Mouse (Mus musculus) lung, adult 18-20 months (tissue): Measurements from ENCODE around the gene Chst8.

Source experiments
- DNase-seq, 2 experiments: peaks; one replicate each; pipeline ENCODE4 v3.0.0; 2022; ENCODE audit warnings: mixed read lengths in 2 of 2

Gene Chst8

DNA sequence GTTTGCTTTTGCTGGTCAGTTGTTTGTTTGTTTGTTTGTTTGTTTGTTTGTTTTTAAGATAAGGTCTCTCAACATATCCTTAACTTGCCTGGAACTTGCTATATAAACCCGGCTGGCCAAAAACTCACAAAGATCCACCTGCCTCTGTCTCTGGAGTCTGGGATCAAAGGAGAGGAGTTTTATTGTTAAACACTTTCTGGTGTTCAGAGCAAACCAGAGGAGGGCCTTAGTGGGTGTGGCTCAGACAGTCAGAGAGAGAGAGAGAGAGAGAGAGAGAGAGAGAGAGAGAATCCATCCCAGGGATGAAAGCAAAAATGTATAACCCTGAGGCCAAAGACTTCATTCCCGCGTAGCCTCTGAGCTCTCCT, 13.1 kb downstream of the Chst8 start:
- DNase-seq, result no peak

GRCm38 (mm10) chr7:34798441-34799403, 13.8 kb downstream of the Chst8 start:
- DNase-seq, result no peak

DNA sequence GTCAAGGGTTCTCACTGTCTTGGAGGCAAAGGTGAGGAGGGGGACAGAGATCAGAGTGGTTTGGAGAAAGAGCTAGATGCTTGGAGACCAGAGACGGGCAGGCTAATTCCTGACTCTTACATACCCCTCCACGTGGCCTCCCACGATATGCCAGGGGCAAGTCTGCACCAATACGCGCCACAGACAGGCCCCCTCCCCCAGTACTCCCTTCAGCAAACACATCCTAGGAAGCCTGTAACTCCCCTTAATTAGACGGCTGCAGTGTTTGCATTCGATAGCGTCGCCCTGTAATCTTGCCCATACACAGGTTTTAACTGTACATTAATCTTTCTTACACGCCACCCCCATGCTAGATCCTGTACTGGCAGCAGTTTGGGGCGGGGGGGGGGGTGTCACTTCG, 14.5 kb downstream of the Chst8 start:
- DNase-seq, result no peak

DNA sequence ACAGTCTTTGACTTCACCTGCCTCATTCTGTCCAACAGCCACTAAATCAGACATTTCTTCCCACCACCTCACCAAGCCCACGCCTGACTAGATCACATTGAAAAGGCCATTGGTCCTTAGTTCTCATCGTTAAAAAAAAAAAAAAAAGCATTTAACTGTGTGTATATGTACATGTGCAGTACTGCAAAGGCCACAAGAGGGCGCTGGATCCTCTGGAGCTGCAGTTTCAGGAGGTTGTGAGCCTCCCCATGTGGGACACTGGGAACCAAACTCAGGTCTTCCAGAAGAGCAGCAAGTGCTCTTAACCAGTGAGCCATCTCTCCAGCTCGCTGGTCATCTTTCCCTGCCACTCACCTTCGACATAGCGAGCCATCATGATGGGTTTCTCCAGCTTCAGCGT, 22.1 kb downstream of the Chst8 start:
- DNase-seq, result no peak

- no peak for DNase-seq
Observed at GRCm38 (mm10) chr7:34787171-34787570, 25.3 kb downstream of the Chst8 start.

DNA sequence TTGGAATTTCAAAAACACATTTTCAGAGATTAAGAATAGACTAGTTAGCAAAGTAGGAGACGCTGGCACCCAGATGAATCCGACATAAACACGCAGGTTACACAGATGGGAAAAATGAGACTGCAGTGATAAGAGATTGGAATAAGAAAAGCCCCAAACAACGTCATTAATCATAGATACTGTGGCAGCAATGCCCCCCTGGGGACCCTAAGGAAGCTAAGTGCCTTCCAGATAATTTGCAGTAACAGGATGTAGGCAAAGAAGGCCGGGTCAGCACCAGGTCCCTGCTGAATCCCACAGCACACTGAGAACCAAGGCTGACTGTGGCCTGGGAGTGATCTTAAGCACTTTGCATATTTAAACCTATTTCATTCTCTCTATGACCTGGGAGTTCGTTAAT, 27.5 kb downstream of the Chst8 start:
- no peak for DNase-seq

GRCm38 (mm10) chr7:34784469-34784868, 28.0 kb downstream of the Chst8 start:
- DNase-seq, result no peak

- no peak for DNase-seq
Observed at GRCm38 (mm10) chr7:34781988-34782387, 30.5 kb downstream of the Chst8 start.

DNA sequence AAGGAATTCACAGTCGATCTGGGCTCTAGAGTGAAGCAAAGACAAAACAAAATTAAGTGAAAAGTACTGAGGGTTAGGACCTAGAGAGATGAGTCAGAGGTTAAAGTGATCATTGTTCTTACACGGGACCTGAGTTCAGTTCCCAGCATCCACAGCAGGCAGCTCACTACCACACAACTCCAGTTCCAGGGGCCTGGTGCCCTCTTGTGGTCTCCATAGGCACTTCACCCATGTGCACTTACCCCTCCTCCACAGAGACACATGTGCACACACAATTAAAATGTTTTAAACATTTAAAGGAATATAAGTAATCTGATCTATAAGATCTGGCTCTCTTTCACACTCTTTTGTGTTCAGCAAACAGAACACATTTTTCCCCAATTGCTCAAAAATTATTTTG, 31.3 kb downstream of the Chst8 start:
- no peak for DNase-seq

DNA sequence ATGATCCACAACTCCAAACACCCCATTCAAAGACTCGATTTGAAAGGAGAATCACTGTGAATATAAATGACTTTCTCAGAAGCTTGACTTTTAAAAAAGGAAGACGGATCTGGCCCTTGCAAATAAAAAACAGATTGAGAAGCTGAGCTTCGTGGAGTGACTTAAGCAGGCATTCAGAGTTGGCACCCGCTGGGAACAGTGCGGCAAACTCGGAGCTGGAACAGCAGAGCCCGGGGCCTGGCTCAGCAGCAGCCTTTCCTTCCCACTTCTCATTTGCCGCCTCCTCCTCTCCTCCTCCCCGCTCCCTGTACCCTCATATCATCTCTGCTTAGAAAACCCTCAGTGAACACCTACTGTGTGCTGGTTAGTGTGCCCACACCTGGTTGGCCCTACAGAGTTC, 34.1 kb downstream of the Chst8 start:
- DNase-seq, result no peak

DNA sequence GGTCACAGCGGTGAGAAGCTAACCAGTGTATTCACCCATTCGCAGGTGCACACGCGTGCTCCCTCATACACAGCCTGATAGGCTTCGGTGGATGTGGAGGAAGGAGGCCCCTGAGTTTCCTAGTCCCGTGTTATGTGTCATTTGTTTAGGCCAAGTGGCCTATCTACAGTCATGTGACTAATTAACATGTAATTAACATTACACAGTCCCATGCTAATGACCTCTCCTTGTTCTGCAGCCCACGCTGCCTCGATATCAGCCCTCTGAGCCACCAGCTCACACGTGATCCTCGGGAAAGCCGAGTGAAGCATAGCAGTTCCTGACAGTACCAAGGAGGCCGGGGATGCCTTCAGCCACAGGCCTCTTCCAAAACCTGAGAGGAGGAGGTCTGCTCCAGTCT, 36.9 kb downstream of the Chst8 start:
- DNase-seq, result no peak

GRCm38 (mm10) chr7:34774947-34775346, 37.6 kb downstream of the Chst8 start:
- DNase-seq, result no peak

- DNase-seq, result no peak
Observed at GRCm38 (mm10) chr7:34774020-34774419, 38.5 kb downstream of the Chst8 start.

- no peak for DNase-seq
Observed at GRCm38 (mm10) chr7:34773309-34773708, 39.2 kb downstream of the Chst8 start.

DNA sequence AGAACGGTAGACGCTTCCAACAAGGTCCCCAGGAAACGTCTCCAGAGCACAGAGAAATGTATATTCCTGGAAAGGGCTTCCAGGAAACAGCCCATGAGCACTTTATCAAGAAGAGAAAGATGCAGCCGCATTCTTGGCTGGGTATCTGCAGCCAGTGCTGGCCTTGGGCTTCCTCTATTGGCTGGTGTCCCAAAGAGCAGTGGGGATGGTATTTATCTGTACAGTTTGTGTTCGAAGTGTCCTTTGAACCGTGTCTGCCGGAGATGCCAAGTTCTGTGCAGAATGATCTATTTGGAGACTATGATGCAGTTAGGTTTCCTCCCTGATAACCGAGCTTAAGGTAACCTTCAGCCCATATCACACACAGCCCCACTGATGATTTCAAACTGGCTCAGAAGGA, 43.0 kb downstream of the Chst8 start:
- no peak for DNase-seq

- no peak for DNase-seq
Observed at GRCm38 (mm10) chr7:34764250-34765148, 48.0 kb downstream of the Chst8 start.

- no peak for DNase-seq
Observed at GRCm38 (mm10) chr7:34759378-34759822, 53.1 kb downstream of the Chst8 start.

DNA sequence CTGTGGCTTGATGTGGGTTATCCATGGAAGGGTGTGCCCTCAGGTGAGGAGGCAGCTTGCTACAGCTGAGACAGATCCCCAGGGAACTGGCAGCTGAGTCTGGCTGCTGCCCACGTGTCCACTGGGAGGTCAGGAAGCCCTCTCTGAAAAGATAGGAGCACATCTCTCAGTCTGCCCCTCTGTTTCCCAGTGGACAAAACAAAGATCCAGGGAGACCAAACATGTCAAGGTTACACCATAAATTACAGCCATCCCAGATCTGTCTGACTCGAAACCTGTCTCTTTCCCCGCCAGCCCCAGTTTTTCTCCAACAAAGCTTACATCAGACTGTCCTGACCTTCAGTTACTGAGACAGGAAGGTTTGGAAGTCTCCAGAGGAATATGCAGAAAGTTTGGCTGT, 53.8 kb downstream of the Chst8 start:
- DNase-seq, result no peak

DNA sequence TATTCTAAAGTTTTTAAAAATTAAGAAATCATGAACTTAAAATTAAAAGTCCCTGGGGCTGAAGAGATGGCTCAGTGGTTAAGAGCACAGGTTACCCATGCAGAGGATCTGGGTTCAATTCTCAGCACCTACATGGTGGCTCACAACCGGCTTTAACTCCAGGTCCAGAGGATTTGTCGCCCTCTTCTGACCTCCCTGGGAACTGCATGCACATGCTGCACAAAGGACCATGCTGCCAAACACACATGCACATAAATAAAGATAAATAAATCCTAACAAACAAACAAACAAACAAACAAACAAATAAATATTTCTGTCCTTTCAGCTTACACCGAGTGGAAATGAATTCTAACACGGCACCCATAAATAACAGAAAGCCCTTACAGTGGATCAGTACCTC, 55.0 kb downstream of the Chst8 start:
- no peak for DNase-seq

DNA sequence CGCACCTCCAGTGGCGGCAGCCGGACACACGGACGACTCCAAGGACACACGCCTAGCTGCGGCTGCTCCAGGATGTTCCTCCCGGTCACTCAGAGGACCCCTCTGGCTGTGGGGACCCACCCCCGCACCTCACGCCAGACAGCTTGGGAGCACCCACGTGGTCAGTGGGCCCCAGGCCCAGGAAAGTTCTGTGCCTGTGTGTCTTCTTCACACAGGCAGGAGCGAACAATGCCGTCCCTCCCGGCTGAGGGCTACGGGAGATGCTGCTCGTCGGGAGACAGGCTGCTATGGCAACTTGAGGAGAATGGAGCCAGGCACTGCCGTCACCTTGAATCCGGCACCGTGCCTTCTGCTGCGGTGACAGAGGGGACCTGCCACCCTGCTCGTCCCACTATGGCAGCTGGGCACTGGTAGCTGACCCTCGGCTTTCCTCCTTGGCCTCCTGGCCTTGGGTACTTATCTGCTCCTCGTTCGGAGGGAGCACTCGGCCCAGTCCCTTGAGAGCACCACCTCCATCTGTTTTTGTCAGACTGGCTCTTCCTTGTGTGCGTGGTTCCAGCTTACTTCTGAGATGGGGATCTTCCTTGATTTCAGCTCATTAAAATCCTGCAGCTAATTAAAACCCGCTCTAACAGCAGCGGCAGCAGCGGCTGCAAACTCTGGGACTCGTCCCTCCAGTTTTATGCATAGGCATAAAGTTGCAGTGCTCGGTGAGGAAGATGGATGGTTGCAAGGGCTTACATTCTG, 59.2 kb downstream of the Chst8 start:
- DNase-seq, result no peak

DNA sequence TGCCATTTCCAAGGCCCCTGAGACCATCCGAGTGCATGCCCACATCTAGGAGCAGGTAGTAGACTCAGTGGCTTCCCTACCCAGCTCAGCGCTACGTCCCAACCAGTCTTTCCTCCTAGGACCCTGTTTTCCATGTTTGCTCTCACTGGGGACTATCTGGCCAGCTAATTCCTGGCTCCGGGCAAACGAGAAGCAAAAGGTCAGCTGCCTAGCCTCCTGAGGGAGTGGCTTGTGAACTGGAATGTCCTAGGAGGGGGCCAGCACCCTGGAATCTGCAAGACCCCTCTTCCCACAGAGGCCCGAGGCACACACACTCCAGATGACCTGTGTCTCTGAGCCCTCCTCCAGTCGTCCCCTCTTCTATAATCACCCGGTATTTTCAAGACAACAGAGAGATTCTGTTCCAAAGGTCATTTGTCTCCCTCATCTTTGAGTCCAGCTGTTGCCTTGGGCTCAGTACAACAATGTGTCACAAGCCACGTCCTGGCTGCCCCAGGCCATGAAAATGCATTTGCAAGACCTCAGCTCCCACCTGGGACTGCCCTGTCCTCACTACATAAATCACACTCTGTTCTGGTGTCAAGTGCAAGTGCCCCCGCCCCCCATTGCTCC, 60.3 kb downstream of the Chst8 start:
- peak; percentile 45 to 53 for DNase-seq

DNA sequence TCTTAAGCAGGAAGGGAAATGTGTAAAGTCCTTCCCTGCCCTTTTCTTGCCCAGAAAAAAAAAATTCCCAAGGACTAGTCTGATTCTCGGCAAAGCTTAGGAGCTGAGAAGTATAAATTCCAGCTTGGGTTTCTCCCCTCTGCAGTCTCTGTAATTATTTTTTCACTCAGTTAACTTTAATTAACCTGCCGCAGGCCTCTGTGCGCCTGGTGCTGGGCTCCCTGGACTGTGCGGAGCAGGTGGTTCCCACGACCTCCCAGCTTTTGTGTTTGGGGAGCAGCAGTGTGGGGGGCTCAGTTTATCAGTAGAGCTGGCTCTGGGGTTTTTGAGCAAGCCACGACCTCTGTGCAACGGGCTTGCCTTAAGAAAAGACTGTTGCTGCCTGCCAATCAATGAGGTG, 62.2 kb downstream of the Chst8 start:
- DNase-seq, result no peak

- DNase-seq, result no peak
Observed at GRCm38 (mm10) chr7:34749753-34750152, 62.8 kb downstream of the Chst8 start.
